Mouse (Mus musculus): Measurements from ENCODE around the gene Gas2. TPM values are rescaled to one million over a fixed set of nuclear protein-coding genes. Genes with fewer than 3 reads are reported as not detected.

Gas2 gene
- total RNA-seq (2021) = 1 to 10 TPM; 4.1 to 4.9 TPM

DNA sequence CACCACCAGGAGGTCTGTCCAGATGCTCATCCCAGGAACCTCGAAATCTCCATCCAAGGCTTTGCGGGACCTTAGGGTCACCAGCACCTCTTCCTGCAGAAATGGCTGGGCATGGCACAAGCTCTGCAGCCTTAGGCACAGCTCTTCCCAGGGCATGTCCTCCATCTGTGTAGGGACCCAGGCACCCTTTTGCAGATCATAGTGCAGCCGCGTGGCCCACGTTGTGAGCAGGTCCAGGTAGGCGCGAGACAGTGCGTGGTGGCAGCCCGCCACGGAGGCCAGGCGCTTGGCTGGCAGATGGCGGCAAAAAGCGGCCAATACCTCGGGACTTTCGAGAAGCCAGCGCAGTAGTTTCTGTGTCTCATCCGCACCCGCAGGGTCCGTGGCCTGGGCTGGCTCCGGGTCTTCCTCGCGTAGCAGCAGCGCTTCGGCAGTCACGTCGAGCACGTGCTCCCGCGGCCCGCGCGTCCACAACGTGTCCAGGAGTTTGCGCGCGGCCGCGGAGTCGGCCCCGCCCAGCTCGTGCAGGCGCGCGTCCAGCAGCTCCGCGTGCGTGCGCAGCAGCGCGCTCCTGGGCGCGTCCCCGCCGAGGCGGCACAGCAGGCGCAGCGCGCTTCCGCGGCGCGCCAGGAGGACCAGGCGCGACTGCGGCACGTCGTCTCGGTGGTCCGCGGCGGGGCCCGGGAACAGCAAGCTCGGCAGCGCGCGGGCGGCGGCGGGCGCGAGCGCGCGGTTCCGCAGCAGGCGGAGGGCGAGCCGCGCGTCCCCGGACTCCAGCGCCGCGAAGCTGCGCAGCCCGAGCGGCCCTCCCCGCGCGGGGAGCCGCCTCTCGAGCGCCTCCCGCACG lies at the start of gene Gas2:
Gene Gas2 (plus strand): TSS at position 766 of the 847 bp plus-strand sequence.
- peak; percentile 90 to 95 for DNase-seq
- intact Hi-C loops (cut with DNase I) = loop anchor here (1.0 to 5.0 kb wide), 3 partner anchors 17 to 111 kb away; no protein-coding TSS in a partner anchor

DNA sequence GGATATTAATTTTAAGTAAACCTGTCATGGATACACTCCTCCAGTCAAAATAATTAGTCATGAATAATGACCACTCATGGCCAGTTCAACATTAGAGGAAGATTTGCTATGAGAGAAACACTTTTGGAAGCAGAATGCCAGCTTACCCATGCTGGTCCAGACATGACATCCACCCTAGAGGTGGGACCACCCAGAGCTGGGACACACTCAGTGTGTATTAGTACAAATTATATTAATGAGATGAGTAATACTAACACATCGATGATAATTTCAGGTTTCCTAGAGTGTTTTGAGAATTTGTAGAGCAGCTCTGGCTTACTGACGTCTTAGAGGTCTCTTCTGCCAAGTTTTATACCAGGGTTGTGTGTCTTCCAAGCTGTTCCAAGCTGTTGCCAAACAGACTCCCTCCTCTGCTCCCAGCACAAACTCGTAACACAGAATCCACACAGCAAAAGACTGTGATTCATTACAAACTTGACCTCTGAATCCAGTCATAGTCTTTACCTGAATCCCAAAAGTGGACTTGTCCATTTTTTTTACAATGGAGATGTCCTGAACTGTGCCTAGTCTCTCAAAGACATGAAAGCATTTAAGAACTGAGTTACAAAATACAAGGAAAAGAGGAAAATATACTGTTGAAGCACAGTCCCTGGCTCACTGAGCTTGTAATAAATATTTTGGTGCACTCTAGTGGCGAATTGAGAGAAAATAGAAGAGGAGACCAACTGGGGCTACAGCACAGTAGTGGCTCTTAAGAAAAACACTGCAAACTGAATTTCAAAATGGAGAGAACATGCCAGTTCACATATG lies 46.1 kb upstream of the Gas2 start:
- DNase-seq = no peak
- intact Hi-C loops (cut with DNase I) = loop anchor here (5.0 kb wide), 1 partner anchor 198 kb away; no protein-coding TSS in a partner anchor

DNA sequence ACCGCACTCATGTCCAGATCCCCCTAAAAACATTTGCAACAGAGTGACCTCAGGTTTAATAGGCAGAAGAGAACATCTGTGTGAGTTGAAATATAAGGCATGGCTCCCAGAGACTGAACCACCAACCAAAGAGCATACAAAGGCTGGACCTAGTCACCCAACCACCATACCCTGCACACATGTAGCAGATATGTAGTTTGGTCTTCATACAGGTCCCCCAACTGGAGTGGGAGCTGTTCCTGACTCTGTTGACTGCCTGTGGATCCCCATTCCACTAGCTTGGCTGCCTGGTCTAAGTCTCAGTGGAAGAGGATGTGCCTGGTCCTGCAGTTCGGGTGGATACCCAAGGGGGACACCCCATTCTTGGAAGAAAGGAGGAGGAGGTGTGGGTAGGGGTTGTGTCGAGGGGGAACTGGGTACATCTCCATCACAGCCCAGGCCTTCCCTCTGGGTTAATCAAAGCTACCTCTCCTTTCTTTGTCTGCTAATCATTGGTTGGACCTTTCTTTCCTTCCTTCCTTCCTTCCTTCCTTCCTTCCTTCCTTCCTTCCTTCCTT lies 45.5 kb upstream of the Gas2 start:
- DNase-seq = no peak
- intact Hi-C loops (cut with DNase I) = loop anchor here (5.0 kb wide), 1 partner anchor 199 kb away; no protein-coding TSS in a partner anchor

DNA sequence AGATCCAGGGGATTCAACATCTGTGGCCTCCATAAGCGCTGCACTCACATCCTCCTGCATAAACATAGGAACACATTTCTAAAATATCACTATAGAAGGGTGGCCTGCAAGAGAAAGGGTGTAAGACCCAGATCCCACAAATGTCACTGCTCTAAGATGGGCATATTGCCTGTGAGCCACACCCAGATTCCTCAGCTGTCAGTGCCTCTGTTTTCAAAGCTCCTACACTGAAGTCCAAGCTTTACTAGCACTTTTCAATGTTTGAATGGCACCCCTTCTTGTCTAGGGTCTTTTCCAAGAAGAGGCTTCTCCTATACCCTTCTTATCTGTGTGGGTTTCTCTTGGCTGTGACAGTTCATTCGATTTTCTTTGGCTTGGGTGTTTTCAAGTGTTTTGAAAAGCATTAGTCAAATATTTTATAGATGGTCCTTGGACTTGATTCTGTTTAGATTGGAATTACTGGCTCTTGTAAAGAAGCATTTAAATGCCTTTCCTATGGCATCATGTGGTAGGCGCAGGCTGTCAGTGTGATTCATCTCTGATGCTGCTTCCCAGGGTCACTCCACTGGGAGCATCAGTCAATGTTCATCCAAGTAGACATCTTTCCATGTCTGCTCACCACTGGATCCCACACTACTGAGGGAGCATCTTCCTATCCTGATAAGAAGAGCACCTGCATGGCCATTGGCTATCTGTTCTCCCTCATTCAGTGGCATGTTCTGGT lies 43.4 kb upstream of the Gas2 start:
- intact Hi-C loops (cut with DNase I) = loop anchor here (5.0 kb wide), 1 partner anchor 201 kb away; no protein-coding TSS in a partner anchor
- DNase-seq = no peak

DNA sequence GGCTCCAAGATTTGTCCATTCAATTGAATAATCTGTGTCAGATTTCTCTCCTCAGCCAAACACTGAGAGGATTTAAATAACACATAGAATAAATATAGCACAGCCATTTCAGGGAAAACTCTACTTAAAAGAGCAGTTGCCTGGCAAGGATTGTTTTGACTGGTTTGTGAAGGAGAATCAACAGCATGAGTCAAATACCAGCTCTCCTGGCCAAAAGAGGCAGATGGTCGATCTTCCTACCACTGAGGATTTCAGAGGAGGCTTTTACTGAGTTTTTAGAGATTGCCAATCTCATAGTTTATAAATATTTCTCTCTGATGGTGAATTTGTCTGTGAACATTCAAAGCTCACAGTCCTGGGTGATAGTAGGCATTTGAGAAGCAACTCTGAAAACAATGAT lies 41.9 kb upstream of the Gas2 start:
- intact Hi-C loops (cut with DNase I) = loop anchor here (5.0 kb wide), 1 partner anchor 203 kb away; no protein-coding TSS in a partner anchor
- DNase-seq = no peak

DNA sequence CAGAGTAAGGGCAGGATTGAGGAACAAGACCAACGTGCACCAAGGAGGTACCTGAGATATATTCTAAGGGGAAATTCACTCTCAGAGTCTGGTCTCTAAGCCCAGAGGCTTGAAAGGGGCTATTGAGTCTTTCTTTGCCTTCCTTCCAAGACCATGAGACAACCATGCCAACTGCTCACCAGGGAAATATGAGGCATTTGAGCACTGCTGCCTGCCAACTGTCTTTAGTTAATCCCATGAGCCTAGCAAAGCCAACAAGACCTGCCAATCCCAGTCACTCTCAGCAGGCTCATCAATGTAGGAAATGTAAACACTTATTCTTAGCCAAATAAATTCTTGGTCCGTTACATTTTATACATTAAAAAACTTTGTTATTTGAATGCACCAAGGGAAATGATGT lies 40.3 kb upstream of the Gas2 start:
- intact Hi-C loops (cut with DNase I) = no loop called here
- DNase-seq = no peak

DNA sequence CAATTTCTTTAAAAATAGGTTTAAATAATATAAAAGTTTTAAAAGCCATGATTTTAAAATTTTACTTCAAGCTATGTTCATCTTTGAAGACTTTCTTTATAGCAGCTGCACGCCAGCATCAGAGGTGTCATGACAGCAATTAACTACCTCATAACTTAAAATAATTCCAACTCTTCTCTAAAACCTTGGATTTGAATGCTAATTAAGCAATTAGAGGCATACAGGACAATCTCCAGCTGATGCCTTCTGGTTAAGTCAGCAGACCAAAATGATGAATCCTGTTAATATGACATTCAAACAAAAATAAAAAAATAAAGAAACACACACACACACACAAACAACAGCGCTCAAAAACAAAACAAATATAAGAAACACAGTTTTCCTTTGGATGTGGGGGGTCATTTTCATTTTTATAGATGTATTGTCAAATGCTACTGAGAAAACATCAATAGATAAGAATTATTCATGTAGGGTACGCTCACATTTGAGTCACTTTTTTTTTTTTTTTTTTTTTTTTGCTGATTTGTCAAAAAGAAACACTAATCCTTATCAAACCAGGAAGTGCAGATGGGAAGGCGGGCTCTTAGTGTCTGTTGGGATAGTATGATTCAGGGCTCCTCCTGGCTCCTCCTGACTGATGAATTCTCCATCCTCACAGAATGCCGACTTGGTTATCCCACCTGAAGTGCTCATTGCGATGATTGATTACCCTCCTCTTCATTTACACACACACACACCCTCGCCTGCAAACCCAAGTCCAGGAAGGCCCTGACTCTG lies 38.1 kb upstream of the Gas2 start:
- intact Hi-C loops (cut with DNase I) = no loop called here
- DNase-seq = no peak

DNA sequence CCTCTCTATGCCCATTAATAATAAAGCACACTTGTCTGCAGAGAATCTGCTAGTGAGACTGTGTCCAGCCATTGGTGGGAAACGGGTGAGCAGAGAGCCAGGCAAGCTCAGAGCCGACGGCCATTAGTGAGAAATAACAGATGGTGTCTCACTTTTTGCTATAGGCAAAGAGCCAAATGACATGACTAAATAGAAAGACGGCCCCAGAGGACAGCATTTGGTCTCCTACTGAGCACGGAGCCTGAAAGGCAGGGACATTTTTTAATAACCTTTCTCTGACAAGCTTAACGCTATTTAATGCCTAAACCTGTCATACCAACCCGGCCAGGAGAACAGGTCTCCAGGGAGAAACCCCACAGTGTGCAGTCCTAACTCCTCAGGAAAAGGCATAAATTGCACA lies 29.9 kb upstream of the Gas2 start:
- intact Hi-C loops (cut with DNase I) = no loop called here
- DNase-seq = peak in 1 of 2 experiments; percentile 3

DNA sequence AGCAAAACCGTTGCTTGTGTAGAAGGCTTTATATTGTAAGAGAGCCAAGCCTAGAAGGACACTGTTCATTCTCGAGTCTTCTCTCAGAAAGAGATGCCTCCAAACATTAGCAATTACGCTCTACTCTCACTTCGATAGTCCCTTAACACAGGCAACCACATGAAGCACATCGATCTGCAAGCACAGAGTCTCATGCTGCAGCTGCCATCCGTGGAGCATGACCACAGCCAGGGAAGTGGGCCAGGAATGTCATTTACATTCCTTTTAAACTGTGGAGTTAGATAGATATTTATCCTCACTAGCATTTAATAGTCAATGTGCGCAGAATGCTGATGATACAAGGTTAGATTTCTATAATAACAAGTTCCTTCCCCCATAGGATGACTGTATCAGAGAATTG lies 21.3 kb upstream of the Gas2 start:
- DNase-seq = no peak
- intact Hi-C loops (cut with DNase I) = no loop called here

DNA sequence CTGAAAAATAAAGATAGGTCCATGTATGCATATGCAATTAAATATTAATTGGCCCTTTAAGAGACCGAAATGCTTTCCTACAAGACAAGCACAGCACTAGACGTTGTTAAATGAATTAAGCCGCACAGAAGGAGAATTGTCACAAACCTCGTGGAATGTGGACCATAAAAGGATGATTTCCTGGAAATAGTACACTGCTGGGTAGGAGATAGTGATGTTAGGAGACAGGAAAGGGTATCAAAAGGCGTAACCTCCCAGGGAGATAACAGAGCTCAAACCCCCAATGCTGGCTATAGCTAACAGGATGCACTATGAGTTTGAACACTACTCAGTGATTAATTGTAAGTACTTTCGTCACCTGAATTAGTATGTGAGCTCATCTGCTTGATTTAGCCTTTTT lies 10.9 kb upstream of the Gas2 start:
- intact Hi-C loops (cut with DNase I) = no loop called here
- no peak for DNase-seq

DNA sequence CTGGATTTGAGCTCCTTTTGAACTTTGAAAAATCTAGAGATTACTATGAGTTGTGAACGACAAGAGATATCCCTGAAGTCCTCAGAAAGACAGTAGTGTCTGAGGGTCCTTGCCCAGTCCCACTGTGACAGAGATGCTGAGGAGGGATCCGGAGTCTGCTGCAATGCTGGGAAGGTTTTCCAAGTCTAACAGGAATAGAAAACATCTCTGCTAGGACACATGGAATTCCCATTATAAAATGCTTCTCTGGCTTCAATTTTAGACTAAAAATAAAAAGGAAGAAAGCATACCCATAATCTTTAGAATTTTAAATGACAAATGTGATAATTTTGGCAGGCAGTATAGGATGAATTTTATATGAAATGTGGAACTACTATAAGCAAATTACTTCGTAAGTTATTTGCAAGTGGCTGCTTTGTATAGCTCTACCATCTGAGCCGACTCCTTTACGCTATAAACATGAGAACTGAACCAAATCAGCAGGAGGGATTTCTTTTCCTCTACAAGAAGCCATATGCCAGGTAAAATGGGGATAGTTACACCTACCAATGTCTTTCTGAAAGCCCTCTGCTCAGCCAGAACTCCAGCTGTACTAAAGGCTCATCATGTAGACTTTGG lies 9.8 kb upstream of the Gas2 start:
- DNase-seq = no peak
- intact Hi-C loops (cut with DNase I) = no loop called here

DNA sequence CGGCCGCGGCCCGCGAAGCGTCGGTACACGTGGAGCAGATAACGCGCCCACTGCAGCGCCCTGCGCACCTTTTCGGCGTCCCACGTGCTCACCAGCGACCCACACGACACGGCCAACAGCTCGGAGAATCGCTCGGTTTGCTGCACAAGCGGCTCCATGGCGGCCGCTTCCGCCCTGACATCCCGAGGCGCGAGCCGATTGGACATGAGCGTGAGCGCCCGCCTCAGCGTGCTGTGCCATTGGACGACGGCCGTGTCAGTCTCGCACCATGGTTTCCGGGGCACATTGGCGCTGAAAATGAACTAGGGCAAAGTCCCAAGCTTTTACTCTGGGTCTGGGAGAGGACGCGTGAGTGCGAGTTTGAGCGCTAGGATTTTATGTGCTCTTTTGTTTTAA lies 280 bp downstream of the Gas2 start, which contains the start of gene Fancf:
Gene Fancf (minus strand): TSS at position 171 of the 396 bp plus-strand sequence.
- intact Hi-C loops (cut with DNase I) = loop anchor here (2.0 to 5.0 kb wide), 2 partner anchors 17 to 110 kb away; no protein-coding TSS in a partner anchor
- DNase-seq = peak; percentile 99 to 100

DNA sequence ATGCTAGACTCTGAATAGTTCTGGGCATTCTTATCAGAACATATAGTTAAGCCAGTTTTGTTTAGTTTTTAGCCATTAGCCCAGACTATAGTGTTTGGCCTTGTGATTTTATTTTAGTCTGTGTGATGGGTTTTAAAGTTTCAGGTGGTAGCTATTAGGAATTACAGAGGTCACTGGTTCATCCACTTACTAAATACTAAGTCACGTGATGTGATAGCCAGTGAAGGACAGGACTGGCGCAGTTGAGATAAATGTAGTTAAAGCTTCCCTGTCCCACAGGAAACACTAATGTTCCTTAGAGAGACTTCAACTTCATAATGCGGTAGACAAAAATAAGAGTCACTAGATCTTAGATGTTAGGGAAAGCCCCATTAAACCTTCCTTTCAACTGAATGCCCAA lies 1.0 kb downstream of the Gas2 start:
- intact Hi-C loops (cut with DNase I) = loop anchor here (2.0 to 5.0 kb wide), 2 partner anchors 16 to 109 kb away; no protein-coding TSS in a partner anchor

DNA sequence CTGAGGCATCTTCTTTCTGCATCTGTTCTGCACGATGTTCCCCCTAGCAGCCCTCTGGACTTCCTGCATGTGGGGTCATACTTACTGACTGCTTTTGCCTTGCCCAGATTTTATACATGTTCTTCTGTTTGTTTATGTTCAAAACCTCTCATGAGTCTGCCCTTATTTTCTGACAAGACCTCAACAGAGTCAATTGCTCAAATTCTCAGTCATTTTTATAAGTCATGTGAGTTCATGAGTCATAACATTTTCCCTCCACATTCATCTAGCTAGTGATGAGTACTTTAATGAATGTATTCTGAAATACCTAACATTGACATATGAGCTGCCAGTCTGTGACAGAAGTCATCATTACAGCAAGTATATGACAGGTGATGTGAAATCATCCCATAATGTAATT lies 3.5 kb downstream of the Gas2 start:
- no peak for DNase-seq
- intact Hi-C loops (cut with DNase I) = no loop called here

More for the DNA sequence above, 1.0 kb downstream of the Gas2 start:
- DNase-seq = no peak

DNA sequence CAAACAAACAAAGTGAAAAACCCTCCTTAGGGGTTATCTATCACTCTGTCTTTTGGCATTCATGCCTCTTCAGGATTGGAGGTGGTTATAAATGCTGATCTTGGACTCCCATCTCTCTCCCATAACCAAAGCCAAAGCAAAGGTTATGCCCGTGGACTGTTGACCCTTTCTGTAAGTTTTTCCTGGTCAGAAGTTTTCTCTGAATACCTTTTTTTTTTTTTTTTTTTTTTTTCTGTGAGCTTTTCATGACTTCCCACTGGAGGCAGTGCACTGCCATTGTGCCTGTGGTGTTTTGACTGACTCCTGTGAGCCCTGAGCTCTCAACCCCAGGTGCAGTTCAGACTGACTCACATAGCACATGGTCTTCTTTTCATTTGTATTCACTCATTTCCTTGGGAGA lies 6.2 kb downstream of the Gas2 start:
- intact Hi-C loops (cut with DNase I) = no loop called here
- DNase-seq = no peak

DNA sequence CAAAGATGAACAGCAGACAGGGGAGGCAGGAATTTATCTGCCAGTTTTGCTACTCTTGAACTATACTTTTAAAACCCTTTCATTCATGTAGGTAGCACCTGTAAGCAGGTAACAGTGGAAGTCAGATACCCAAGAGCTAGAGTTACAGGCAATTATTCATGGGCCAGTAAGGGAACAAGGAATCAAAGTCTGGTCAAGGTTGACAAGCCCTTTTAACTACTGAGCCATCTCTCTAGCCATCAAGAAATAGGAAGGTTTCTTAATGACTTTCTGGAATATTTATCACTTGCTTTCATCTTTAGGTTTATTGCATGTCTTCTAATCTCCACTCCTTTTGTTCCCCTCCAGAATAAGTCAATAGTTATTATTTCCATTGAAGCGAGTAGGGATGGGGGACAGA lies 10.2 kb downstream of the Gas2 start:
- DNase-seq = no peak
- intact Hi-C loops (cut with DNase I) = no loop called here

DNA sequence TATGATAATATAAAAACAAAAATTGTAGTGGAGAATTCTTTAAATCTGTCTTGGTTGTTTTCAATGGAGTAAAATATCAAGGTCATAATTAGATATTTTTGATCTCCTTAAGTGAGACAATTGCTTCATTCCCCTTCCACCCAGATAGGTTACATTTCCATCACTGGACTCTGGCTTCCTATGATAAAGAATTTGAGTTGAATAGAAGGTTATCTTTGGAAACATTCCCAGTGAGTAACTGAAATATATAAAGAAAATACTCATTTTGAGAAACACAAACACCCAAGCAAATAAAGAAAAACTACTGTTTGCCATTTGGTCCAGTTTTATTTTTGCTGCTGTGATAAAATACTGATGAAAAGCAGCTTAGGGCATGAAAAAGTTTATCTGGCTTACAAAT lies 10.8 kb downstream of the Gas2 start:
- no peak for DNase-seq

DNA sequence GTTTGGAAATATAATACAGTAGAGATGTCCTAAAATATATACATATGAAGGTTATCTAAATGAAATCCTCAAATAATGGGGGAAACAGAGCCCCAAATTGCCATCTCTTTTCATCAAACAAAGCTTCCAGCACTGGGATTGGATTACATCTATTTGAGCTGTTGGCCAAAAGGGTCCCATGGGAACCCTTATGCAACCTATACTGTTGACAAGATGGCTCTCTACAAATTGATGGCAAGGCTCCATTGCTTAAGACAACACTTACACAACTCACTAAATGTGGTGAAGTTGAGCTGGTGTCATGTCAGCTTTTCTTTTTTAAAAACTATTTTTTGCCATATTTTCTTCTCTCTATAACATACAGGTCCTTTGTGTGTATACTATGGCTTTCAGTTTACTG lies 14.5 kb downstream of the Gas2 start:
- intact Hi-C loops (cut with DNase I) = no loop called here
- DNase-seq = no peak

More for the DNA sequence above, 10.8 kb downstream of the Gas2 start:
- intact Hi-C loops (cut with DNase I) = no loop called here

DNA sequence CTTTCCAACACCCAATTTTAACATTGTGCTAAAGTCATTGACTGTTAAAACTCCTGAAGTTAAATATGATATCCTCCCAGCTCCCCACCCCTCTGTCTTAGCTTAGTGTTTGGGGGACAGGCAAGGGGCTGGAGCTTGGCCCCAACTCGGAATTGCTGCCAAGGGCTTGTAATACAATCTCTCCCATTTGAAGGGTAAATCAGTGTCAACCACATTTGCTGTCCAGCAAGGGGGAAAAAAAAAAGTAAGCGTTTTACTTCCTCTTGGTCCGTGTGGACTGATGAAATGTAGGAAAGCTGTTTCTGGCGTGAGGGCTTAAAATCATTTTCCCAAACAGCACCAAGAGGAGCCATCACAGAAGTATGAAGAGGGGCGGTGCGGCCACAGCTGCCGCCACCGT lies 16.9 kb downstream of the Gas2 start:
- DNase-seq = no peak
- intact Hi-C loops (cut with DNase I) = loop anchor here (2.0 kb wide), 1 partner anchor 16 kb away; the partner anchor contains the start of genes Fancf and Gas2

Measured in heart, postnatal 36 days (tissue).